Mouse (Mus musculus) large intestine, adult 2 months (tissue): ENCODE measurements around the gene Ifngr2. TPM values are rescaled to one million over a fixed set of nuclear protein-coding genes. Genes with fewer than 3 reads are reported as not detected.

ENCODE experiments used
- DNase-seq: peaks from one replicate; pipeline ENCODE4 v3.0.0-alpha.2; 2012; ENCODE audit warnings: low read depth, low spot score
- WGBS: fragments of 180-500 bp; shearing (Covaris S2); methylation state at CpG from one replicate; pipeline ENCODE4 v1.1.7; 2018; 5-methylcytosine and 5-hydroxymethylcytosine counted together
- polyA plus RNA-seq: library from polyadenylated mRNA; depleted of rRNA; stranded (reverse); fragments of >200 nt; gene quantifications from 2 replicates; pipeline ENCODE4 v1.2.3, GENCODE M21; 2012; rRNA removed

The Ifngr2 gene
- polyA plus RNA-seq, 1 experiment, result 57.2 TPM

DNA sequence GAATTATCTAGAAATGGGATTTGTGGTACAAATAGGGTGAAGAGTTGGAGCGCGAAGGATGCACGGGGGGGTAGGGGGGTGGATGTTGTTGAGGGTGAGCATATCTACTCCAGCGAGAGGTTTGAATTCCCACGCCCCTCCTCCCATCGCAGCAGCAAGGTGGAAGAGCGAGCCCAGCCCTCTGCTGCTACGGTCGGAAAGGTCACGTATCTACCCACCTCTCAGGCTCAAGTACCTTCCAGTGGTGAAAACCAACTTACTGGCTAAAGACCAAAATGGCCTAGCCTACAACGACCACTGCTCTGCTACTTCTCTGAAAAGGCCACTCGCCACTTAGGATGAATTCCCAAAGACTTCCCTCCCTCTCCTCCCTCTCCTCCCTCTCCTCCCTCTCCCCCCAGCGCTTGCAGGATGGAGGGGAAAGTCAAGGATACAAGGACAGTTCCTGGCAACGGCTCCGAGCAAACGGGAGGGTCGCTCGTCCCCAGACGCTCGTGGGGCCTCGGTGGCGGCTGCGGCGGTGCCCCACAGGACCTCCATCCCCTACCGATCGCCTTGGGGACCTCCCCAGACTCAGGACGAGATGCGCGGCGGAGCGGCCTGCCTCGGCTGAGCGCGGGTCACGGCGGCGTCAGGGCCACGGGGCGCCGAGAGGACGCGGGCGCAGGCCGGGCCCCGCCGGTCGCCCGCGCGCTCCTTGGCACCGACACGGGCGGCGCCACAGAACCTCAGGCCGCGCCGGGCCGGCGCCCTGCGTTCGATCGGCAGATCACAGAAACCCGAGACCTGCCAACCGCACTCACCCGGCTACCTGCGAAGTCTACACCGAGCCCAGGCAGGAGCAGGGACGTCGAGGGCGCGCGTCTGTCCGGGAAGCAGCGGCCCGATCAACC is 50.2 kb downstream of the Ifngr2 start:
- under 1% methylated on average over 75 of the region's 75 CpGs for WGBS
- no peak for DNase-seq

DNA sequence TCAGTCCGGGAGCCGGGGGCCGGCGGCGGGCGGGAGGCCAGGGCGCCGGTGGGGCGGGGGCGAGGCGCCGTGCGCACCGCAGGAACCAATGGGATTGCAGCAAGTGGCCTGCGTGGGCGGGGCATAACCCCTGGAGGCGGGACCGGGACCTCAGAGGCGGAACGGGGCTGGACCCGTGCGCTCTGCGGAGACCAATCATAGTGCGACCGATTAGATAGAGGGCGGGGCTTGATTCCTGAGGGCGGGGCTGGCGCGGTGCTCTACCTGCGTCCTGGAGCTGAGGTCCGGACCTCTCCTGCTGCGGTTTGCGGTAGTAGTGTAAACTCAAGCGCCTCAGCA is 50.8 kb downstream of the Ifngr2 start, which contains the start of gene Tmem50b:
TSS of gene Tmem50b (minus strand) at position 129 of the 339 bp plus-strand sequence.
- DNase-seq, result peak; percentile 81
- 1% methylated on average over 34 of the region's 34 CpGs for WGBS

DNA sequence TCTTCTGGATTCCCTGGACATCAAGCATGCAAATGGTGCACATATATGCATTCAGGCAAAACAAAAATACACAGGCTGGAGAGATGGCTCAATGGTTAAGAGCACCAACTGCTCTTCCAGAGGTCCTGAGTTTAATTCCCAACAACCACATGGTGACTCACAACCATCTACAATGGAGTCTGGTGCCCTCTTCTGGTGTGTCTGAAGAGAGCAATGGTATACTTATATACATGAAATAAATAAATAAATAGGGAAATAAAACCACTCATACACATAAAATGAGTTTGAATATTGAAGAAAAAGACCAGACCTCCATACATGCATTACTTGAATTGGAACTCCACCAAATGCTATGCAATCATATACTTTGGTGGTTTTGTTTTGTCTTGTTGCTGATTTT is 52.4 kb downstream of the Ifngr2 start:
- DNase-seq, result no peak

DNA sequence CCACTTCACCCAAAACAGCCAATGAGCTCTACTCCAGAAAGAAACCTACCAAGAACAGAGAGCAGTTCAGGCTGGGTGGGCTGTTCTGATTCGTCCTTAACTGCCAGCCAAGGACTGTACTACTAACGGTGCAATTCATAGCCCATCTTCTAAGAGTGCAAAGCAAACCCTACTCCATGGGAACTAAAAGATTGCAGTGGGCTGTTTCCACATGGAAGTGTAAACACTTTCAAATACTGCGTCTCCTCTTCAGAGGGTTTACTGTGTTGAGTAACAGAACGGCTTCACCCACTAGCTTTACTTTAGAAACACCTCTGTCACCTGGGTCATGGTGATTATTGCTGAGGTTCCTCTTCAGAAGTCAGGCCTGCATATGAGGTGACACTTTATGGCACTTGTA is 54.2 kb downstream of the Ifngr2 start:
- 18% methylated on average over 4 of the region's 4 CpGs for WGBS
- no peak for DNase-seq

DNA sequence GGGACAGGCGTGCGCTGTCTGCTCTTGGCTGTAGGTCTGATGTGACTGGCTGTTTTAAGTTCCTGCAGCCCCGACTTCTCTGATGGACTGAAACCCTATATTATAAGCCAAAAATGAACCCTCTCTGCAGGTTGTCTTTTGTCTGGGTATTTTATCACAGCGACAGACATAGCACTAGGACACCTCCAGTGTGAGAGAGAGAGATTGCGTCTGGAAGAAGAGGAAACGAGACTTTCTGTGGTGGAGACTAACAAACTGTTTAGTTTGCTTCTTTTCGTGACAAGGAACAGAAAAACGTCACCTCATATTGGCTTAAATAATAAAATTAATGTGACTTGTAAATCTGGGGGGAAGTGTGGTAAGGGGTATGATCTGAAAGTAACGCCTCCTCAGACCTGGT is 54.8 kb downstream of the Ifngr2 start:
- WGBS, result 58% methylated on average over 9 of the region's 9 CpGs
- no peak for DNase-seq

DNA sequence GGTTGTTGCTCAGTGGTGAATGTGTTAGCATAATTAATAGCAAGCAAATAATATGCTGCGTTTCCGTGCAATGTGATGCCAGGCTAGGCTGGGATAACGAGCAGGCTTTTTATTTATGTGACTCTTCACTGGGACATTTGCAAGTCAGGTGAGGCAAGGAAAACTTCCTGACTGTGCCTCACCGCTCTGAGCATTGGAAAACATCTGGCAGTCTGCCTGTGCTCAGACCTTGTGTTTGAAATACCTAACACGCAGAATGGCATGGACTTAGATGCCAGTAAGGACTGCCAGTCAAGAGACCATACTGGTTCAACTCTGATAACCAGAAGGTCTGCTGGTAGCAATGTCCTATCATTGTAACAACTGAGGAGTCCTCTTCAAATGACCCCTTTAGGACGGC is 58.3 kb downstream of the Ifngr2 start:
- 74% methylated on average over 6 of the region's 6 CpGs for WGBS

DNA sequence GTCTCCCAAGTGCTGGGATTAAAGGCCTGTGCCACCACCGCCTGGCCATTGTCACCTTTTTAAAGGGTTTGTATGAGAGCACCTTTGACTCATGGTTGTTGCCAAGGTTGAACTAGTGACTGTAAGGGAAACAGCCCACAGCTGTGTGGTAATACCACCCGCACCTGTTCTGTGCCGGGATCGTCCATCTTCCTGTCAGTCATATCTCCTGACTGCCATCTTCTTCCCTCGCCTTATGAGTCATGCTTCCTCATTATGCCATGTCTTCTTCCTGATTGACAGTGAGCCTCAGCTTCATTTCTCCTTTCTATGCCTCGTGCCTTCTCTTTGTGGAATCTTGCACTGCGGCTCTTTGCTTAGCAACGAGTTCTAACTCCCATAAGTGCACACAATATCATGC is 60.1 kb downstream of the Ifngr2 start:
- no peak for DNase-seq
- WGBS, result 67% methylated on average over 8 of the region's 8 CpGs

More for the DNA sequence above, 58.3 kb downstream of the Ifngr2 start:
- DNase-seq, result no peak

DNA sequence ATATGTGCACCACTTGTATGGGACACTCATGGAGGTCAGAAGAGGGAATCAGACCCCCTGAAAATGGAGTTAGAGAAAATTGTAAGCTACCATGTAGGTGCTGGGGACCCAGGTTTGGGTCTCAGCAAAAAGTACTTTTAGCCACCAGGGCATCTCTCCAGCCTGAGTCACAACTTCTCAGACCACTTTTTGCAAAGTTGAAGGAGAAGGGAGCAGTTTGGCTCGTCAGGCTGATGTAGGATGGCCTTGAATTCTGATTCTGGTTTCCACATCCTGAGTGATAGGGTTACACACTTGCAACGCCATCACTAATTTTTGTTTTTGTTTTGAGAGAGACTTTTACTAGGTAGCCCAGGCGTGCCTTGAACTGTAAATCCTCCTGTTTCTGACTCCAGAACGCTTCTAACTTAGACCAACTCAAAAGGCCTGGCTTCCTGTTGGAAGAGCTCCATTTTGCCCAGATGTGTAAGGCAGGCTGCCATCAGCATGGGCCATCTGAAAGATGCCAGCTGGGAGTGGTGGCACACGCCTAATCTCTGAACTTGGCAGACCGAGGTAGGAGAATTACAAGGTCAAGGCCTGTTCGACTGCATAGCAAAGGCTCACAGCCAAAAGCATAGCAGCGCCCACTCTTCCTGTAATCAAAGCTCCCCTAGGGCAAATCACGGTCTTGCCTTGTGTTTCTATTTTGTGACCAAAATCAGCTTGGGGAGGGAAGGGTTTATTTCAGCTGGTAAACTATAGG is 62.8 kb downstream of the Ifngr2 start:
- no peak for DNase-seq
- WGBS, result 22% methylated on average over 9 of the region's 9 CpGs

DNA sequence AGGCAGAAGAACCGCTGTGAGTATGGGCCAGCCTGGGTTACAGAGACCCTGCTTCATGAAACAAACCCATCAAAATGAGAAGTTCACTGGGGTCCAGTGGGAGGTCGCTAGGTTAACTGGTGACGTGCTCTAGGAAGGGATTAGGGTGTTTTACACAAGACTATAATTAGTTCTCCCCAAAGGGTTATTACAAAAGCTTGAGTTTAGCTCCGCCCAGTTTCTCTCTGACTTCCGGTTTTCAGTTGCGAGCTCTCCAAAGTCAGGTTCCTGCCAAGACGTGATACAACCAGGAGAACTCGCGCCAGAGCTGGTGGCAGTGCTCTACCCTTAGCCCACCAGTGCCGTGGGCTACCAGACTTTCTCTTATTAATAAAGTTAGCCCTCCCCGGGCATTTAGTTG is 64.4 kb downstream of the Ifngr2 start:
- WGBS, result 60% methylated on average over 11 of the region's 11 CpGs
- DNase-seq, result no peak

DNA sequence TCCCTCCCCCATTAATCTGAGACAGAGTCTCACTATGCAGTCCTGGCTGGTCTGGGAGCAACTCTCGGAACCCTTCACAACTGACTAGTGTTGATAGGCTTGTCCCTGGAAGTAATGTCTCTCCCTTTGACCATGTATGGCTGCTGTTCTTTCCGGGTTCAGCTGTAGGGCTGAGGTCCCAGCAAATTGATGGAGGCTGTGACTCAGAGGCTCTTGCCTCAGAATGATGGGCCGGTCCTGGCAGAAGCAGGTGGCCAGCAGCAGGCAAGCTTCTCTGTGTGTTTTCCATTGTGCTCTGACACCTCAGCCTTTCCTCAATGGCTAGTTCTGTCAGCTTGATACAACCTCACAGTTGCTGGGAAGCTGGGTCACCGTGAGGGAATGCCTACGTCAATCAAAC is 65.7 kb downstream of the Ifngr2 start:
- WGBS, result 70% methylated on average over 5 of the region's 5 CpGs
- no peak for DNase-seq

DNA sequence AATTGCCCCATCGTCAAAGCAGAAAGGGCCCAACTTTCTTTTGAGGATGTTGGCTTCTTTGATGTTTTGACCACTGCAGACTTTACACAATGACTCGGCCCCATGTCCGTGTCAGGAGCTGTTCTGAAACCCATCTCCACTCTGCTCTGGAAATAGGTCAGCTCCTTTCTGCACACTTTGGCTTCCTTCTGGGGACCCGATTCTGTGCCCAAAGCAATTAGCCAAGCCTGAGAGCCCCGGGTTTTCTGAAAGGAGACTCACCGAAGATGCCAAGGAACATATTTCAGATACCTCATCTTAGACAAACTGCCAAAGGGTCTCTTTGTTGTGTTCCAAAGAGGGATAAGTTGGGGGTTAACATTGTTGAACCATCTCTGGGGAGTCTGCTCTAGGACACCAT is 67.7 kb downstream of the Ifngr2 start:
- WGBS, result 78% methylated on average over 6 of the region's 6 CpGs
- DNase-seq, result no peak

Other genes starting within 250 kb of the Ifngr2 start
- 16.2 and 20.0 TPM in 2 replicates for gene Ifnar2, start 174.3 kb upstream of the Ifngr2 start, polyA plus RNA-seq
- gene Gm21970, start 155.4 kb upstream of the Ifngr2 start, polyA plus RNA-seq, result not detected in 2 replicates
- 54.1 and 74.1 TPM in 2 replicates for gene Il10rb, start 140.9 kb upstream of the Ifngr2 start, polyA plus RNA-seq
- 16.9 and 23.1 TPM in 2 replicates for gene Ifnar1, start 61.8 kb upstream of the Ifngr2 start, polyA plus RNA-seq
- 47.8 and 53.0 TPM in 2 replicates for gene Tmem50b, start 50.7 kb downstream of the Ifngr2 start, polyA plus RNA-seq
- gene Dnajc28, start 72.0 kb downstream of the Ifngr2 start, polyA plus RNA-seq, result 0.47 and 1.3 TPM in 2 replicates
- gene Gart, start 99.9 kb downstream of the Ifngr2 start, polyA plus RNA-seq, result 35.5 and 36.5 TPM in 2 replicates
- gene Son, start 100.4 kb downstream of the Ifngr2 start, polyA plus RNA-seq, result 63.6 and 98.7 TPM in 2 replicates
- gene Donson, start 141.7 kb downstream of the Ifngr2 start, polyA plus RNA-seq, result 6.0 and 11.6 TPM in 2 replicates
- gene Cryzl1, start 181.9 kb downstream of the Ifngr2 start, polyA plus RNA-seq, result 19.2 and 24.0 TPM in 2 replicates
- gene Itsn1, start 182.2 kb downstream of the Ifngr2 start, polyA plus RNA-seq, result 13.6 and 20.3 TPM in 2 replicates